Mouse (Mus musculus) kidney, postnatal 4 days (tissue): Measurements from ENCODE around the gene Slc23a2.
A peak's percentile ranks its signal among the peaks of the same experiment; 100 is the strongest.

Experiments used
- DNase-seq, 2 experiments: peaks; one replicate each; pipeline ENCODE4 v3.0.0; 2021; ENCODE audit warnings: mixed read lengths in 2 of 2

Gene Slc23a2

DNA sequence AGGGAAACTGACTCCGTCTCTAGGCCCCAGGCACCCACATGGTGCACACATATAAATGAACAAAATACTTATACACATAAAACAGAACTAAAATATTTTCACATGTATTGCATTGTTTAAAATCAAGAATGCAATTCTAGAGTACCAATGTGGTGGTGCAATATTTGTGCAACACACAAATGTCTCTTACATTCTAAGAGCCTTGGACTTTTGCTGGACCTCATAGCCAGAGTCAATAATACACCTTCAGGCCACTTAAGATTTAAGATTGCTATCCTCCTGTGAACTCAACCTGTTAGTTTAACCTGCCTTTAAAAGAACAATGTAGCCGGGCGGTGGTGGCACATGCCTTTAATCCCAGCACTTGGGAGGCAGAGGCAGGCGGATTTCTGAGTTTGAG lies 98.2 kb downstream of the Slc23a2 start:
- DNase-seq, result no peak

DNA sequence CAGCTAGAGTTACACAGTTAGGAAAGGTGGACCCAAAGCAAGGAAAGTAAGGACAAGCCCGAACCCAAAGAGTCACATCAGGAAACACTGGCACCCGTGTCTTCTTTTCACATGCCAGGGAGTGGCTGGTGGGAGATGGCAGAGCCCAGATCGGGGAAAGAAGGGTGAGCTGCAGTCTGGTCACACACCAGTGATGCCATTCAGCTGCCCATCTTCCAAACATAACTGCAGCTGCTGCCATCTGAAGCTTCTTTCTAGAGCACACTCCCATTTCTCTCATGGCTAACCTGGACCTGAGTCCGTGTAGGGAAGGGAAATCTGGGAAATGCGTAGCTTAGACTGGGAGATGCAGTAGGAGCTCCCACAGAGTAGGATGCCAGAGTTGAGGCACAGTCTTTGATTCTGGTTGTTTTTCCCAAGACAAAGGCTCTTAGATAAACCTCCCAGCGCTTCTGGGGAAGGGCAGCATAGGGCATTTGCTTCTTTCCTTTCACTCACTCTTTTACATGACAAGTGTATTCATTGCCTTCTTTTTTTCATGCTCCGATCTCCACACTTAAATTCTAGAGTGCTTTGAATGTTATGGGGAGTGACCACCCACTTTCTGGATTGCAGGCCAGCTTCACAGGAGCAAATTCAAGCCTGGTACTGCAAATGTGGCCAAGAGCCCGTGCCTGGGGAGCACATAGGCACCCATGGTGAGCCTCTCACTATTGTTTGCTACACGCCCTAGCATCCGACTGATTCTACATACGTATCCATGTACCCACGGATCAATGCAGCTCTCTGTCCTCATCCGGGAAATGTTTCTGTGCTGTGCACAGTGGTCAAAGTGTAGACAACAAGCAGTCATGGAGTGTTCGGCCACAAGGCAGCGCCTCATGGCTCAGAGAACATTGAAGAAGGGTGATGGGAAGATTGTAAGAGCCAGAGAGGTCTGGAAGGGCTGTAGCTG lies 100.3 kb downstream of the Slc23a2 start:
- DNase-seq, result no peak

DNA sequence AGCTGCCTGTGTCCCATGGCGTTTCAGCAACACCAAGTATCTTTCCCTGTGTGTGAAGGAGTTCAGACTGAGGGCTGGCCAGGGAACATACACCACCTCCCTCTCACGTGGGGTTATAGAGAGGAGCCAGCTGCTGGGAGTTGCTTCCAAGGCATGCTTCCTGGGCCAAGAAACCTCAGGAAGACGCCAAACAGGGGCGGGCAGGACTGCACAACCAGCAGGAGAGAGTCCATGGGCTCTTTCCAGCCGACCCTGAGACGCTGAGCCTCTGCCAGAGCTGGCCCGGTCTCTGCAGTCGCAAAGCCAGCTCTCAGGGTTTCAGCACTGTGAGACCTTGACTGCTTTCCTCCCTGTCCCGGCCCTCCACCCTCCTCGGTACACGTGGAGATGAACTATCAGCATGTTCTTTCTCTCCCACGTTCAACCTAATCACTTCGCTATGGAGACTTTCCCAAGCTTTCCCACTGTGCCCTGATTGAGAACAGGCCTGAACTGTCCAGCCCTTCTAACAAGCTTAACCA lies 101.7 kb downstream of the Slc23a2 start:
- DNase-seq, result peak; percentile 70 to 78

DNA sequence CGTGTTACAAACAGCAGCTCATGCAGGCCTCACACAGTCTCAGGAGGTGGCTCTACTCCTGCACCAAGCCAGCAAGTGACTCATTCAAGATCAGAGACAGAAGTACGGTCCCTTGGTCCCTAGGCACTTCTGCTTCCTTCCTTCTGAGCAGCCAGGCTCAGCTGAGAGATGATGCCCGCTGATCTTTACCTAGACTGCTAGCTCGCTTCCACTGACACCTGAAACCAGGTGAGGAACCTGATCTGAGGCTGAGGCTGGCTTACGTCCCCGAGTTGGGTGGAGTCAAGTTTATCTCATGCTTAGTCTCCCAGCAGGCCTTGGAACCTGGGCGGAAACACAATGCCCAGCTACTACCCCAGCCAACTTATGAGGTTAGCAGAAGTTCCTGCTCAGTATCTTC lies 105.0 kb downstream of the Slc23a2 start:
- DNase-seq, result no peak

DNA sequence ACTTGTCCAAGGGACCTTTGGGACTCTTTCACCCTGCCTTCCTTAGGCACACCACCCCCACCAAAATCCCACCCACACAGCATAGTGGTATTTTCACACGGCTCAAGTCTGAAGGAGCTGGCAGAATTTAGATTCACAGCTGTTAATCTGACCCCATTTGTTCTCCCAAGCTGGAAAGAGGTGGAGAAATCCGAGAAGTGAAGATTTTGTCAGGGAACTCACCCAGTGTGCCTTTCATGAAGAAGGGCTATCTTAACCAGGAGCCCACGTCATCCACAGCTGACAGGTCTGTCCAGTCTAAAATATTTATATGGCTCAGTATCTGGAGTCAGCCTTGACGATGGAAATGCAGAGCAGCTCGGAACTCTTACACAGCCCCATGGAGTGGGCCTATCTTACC lies 108.6 kb downstream of the Slc23a2 start:
- no peak for DNase-seq

DNA sequence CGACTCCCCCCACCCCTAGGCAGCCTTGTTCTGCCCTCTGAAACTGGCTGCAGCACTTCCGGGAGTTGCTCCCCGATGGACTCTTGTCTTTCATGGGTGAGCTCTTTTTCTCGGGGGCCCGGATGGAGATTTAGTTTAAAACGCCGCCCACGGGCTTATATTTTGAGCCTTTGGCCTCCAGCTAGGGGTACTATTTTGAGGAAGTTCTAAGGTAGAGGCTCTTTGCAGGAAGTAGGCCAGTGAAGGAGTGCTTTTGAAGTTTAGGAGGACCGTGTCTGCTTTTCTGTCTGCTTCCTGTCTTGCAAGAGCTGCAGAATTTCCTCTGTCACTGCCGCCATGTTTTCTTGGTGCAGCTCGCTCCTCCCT lies 109.5 kb downstream of the Slc23a2 start:
- DNase-seq, result no peak

DNA sequence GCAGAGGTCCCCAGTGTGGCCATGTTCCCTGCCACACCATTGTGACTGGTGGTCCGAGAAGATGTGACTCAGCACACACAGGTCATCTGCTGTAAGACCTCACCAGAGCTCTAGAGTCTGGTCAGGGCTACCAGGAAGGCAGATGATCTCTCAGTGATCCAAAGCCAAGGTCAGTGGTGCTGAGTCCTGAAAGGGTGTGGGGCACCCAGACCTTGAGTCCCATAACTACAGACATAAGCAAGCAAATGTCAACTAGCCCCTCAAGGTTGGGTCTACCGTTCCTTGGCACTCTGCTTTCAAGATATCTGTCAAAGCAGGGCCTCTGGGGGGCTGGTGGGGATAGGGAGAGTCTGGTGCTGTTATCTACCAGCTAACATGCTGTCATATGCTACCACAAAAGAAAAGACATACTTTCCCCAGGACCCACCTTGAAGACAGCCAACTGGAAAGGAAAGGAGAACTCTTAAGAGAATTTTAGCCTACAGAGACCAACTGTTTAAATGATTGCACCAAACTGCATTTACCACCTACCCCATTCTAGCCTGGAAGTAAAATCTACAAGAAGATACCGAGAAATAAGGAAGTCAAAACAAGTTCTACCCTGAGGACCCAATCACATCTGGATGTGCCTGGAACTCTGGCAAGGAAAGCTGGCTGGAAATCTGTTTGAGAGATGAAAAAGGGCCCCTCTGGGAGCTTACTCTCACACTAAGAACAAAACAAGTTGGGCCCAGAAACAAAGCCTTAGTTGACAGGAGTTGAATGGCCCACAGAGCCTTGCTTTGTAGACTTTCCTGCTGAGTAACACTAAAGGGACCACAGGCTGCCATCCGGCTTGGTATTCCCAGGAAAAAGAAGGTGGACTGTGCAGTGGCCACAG lies 110.1 kb downstream of the Slc23a2 start:
- DNase-seq, result no peak

DNA sequence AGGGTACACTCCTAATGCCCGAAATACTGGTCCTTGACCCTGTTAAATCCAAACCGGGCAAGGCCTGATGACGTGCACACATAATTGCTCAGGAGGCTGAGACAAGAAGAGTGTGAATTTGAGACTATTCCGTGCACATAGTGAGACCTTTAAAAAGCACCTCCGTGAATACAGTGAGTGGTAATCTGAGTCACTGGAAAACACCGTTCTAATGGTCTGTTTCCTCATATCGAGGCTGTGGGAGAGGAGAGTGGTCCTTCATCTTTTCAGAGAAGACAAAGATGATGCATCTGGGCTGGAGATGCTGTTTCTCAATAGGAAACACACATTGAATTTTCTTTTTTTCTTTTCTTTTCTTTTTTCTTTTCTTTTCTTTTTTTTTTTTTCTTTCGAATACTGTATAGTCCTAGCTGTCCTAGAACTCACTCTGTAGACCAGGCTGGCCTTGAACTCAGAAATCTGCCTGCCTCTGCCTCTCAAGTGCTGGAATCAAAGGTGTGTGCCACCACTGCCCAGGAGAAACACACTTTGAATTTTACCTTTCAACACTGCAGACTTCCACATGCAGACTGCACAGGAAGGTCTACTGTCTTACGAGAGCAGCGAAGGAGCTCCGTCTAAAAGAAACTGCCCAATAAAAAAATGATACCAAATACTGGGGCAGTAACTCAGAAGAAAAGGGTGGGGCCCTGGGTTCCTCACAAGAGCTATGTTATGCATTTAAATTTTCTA lies 113.4 kb downstream of the Slc23a2 start:
- no peak for DNase-seq

DNA sequence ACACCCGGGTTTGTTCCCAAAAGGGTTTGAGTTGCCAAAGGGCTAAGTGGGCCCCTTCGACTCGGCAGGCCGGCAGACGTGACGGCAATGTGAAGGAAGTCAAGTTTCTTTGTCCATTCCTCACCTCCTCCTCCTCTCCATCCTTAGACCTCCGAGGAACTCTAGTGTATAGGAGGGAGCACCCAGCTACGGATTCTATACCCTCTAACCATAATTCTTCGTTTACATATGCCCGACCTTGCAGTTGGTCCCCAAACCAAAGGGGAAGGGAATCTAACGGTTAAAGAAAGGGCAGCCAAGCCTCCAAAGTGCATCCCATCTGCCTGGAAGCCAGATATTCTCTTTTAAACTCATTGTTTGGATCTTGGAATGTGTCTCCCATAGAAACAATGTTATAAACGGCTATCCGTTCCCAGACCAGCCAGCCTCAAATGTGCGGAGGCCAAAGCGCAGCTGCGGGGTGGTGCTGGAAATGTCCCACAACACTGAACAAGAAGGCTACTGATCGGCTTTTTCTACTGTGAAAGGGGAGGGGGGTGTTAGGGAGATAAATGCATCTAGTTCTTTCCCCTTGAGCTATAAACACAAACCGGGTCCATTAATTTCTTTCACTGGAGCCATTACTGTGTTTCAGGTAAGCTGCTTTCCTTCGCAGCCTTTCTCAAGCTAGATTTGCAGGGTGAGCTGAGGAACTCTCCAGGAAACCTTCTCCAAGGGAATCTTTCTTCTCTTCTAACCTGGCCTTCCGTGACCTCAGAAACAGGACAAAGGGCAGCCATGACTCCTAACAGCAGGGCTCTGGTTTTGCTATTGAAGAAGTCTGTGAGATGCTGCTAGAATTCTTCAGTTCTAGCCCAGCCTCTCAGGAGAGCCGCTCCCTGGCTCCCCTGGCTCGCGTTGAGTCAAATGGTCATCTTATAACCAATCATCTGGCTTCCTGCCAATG lies 114.2 kb downstream of the Slc23a2 start:
- peak; percentile 28 to 49 for DNase-seq

DNA sequence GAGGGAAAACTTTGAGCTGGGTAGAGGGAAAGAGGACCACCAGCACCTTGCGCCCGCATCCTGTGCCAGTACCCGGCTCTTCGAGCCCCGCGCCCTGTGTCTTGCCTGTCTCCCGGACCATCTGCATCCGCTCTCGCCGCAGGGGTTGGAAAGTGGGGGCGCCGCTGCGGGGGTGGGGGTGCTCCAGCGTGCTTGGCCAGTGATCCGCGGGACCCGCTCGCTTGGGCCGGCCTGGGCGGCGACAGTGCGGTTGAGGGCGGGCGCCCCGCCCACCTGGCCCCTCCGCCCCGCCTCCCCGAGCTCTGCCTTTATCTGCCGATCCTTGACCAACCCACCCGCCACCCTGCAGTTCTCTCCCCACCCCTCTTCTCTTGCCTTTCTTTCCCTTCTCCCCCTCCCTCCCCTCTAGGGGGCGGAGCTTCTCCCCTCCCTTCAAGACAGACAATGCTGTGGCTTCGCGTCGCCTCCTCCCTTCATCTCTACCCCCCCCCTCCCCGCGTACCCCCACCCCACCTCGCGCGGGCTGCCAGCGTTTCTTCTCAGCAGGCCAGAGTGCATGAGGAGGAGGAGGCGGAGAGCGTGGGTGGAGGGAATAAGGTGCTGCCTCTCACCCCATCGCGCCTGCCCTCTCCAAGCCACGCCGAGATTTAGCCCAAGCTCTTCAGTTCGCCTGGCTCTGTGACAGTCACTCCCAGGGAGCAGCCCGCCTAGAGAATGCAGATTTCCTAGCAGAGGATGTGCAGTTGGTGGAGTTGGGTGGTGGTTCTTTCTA lies 115.1 kb downstream of the Slc23a2 start, which contains the start of gene Rassf2:
Gene Rassf2, minus strand, starts transcription at position 613 of the 772 bp plus-strand sequence.
- peak; percentile 80 to 85 for DNase-seq

DNA sequence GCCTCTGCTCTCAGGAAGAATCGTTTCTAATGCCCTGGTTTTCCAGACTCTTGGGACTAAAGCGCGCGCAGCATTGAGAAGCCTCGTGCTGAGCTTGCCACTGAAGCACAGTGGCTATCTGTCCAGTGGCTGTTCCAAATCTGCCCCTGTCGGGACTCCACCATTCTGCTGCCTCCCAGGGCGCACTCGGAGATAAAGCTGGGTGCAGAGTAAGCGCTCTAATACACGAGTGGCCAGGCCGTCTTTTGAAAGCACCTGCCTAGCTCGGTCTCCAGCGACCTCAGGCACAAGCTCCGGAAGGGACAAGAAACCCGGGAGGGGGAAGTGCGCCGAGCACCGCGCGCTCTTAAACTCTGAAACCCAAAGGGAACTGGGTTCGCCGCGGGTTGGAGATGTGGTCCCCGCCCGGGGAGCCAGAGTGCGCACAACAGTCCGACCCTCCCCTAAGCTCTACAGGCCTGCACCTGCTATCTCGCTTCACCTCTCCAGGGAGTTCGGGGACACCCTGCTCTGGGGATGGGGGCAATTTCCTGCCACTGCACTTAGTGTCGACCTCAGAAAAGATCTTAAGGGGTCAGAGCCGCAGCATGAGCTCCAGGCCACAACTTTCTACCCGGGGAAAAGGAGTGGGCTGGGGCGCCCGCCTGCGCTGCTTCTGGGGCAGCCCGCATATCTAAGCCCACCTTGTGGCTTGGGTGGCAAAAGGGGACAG lies 115.9 kb downstream of the Slc23a2 start:
- DNase-seq, result peak; percentile 48 to 58

DNA sequence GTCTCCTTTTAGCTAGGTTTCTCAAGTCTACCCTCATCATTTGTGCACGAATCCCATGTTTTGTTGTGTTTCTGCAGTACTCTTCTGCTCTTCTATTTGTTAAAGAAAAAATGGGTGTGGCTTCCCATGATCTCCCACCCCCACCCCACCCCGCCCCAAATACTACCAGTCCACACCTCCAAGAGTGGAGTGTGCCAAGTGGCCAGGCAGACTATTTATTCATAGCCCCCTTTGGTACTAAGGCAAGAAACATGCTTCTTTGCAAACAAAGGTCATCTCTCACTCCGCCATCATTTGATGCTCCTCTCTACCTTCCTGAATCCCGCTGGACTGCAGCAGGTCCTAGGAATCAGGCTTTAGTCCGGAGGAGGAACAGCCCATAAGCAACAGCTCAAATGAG lies 116.8 kb downstream of the Slc23a2 start:
- DNase-seq, result no peak

DNA sequence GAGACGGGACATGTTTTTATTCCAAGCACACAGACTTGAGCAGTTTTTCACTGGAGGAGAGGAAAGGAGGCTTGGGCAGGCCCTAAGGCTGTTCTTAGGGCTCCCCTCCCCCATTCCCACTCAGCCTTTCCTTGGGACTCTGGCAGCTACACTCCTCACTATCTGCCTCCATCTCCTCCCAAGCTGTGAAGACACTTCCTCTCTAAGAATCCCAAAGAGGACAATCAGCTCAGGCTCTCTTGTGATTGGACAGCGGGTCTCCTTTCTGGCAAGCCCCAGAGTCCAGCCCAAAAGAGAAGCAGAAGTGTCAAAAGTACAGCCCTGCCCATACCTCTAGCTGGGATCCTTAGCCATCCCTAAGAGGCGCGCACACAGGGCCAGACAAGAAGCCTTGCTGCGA lies 117.5 kb downstream of the Slc23a2 start:
- no peak for DNase-seq

DNA sequence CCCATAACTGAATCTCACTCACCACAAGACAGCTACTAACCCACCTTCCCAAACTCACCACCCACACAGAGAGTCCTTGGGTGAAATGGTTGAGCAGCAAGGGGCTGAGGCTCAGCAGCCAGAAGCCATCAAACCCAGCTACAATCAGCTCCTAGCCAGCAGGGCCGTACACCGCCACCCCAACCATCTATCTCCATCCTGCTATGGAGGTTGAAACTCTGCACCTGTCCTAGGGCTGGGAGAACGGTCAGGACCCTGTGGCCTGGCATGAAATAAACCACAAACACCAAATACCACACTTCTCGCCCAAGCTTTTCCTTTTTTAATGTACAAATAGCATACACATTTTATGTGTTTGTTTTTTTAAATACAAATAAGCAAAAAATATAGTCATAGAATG lies 120.9 kb downstream of the Slc23a2 start:
- no peak for DNase-seq

DNA sequence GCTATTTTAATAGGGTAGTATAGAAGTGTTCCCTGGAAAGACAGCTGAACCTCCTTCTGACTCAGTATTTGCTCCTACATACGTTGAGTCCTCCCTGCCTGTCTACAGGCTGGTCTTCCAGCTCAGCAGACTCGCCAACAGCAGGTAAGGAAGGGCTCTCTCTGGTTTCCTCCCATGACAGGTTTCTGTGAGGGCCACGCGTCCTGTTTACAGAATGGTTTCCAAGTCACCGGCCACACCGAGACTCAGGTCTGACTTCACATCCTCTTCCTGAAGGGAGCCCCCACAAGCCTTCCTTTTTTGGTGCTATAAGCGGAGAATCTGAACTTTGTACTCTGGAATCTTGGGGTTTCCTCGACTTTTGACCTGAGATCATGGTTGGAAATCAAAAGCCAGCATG lies 122.3 kb downstream of the Slc23a2 start:
- no peak for DNase-seq

DNA sequence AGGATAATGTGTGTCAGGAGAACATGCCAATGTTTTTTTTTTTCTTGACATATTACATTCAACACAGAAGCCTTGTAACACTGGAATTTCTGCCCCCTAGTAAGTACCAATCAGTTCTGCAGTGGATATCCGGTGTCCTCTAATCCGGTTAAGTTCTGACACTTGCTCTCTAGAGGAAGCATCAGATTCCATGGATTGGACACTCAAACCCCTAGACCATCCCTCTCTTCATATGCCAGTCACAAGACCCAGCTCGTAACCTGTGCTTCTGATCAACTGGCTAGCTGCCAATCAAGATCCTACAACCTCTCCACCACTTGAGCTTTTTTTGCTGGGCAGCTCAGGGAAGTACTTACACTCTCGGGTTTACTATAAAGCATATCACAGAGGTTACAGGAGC lies 123.3 kb downstream of the Slc23a2 start:
- no peak for DNase-seq

DNA sequence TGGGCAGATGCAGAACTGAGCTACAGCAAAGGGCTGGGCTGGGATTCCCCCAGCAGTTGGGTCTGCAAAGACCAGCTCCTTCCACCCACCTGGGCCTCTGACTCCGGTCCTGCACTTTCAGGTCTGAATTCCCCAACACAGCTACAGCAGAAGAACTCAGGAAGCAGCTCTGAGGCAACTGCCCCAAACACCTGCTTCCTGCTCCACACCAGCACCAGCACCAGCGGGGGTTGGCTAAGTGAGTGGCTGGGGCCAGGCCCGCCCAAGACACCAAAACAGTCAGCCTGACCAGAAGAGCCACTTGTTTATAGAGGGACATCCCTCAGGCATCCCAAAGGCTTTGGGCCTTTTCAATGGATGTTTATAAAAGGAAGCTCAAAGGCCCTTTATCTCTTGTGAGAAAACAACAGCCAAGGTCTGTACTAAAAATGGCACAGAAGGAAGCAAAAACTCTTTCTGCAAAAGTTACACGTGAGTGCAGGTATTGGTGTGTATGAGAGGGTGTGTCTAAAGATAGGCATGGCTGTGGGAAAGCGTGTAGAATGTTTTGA lies 123.8 kb downstream of the Slc23a2 start:
- no peak for DNase-seq

DNA sequence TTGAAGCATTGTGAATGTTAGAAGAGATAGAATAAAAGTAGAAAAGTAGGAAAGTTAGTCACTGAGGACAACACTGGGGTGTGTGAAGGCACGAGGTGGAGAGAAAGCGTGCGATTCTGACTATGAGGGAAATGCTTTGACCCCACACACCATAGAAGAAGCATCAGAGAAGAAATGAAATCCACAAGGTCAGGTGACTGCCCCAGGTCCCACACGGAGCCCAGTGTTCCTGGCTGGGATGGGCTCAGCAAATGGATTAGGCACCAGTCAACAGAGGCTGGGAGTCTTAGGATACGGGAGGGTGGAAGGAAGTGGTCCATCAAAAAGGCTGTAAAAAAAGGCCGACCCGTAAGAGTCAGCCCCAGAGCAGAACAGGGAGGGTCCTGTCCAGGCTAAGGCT lies 124.5 kb downstream of the Slc23a2 start:
- no peak for DNase-seq

DNA sequence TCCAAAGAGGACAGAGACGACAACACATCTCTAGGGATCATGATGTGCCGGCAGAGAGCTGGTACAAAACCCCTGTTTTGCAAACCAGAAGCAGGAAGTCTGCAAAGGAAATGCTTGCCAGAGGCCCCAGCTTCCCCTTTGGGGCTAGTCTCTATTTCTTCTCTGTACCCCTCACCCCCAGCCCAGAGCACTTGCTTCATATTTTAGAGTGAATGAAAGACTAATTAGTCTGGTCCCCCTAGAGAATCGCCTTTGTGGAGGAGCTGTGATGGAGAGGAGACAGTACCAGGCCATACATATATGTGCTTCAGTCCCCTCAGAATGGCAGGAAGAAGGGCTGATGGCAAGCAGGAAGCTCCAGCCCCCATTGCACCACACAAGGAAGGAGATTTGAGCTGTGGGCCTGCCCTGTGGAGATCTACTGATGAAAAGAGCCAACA lies 125.5 kb downstream of the Slc23a2 start:
- no peak for DNase-seq

DNA sequence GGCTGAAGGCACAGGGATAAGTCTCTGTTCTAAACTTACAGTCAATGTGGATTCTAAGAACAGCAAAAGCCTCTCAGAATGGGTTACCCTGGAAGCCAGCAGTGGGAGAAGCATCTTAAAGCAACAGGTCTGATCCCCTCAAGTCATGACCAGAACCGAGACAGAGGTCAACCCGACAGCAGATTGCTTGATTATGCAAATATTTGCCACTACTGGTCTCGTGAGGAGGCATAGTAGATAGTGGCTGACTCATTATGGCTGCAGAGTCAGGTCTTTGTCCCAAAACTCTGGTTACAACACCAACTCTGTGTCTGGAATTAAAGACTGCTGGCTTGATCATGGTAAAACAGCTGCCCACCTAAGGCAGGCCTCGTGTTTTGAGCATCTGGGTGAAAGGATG lies 126.8 kb downstream of the Slc23a2 start:
- DNase-seq, result no peak
